Mouse (Mus musculus) hindbrain, embryonic 12.5 days (tissue): Measurements from ENCODE around the gene 4931414P19Rik. TPM values are rescaled to one million over a fixed set of nuclear protein-coding genes. Genes with fewer than 3 reads are reported as not detected.
A peak's percentile ranks its signal among the peaks of the same experiment; 100 is the strongest.

ENCODE experiments used
- ATAC-seq: fragments of 200-750 bp; cut with Nextera tagmentation; 2 replicates; pipeline ENCODE4 v1.8.0; 2017; ENCODE audit warnings: moderate TSS enrichment; ENCODE audit not compliant: low FRiP score
- H3K27ac ChIP-seq: fragments of 300-500 bp; sonication (generic); 2 replicates; pipeline ENCODE4 v1.5.1; 2016; ENCODE audit warnings: mild to moderate bottlenecking
- H3K27me3 ChIP-seq: fragments of 300-500 bp; sonication (generic); 2 replicates; pipeline ENCODE4 v1.6.1; 2016; ENCODE audit warnings: mild to moderate bottlenecking
- H3K36me3 ChIP-seq: fragments of 300-500 bp; sonication (generic); 2 replicates; pipeline ENCODE4 v1.6.1; 2016; ENCODE audit warnings: mild to moderate bottlenecking
- H3K4me1 ChIP-seq: fragments of 300-500 bp; sonication (generic); 2 replicates; pipeline ENCODE4 v1.6.1; 2016
- H3K4me2 ChIP-seq: fragments of 300-500 bp; sonication (generic); replicated peaks from 2 replicates; pipeline ENCODE4 v1.6.1; 2016; ENCODE audit warnings: mild to moderate bottlenecking
- H3K4me3 ChIP-seq: fragments of 300-500 bp; sonication (generic); 2 replicates; pipeline ENCODE4 v1.5.1; 2016; ENCODE audit warnings: mild to moderate bottlenecking
- H3K9ac ChIP-seq: fragments of 300-500 bp; sonication (generic); 2 replicates; pipeline ENCODE4 v1.6.1; 2016; ENCODE audit warnings: mild to moderate bottlenecking, moderate library complexity
- H3K9me3 ChIP-seq: fragments of 300-500 bp; sonication (generic); replicated peaks from 2 replicates; pipeline ENCODE4 v1.6.1; 2016; ENCODE audit warnings: mild to moderate bottlenecking
- WGBS: fragments of 180-500 bp; shearing (Covaris S2); methylation state at CpG from one replicate; pipeline ENCODE4 v1.1.7; 2016; 5-methylcytosine and 5-hydroxymethylcytosine counted together
- microRNA counts: library from miRNA; unstranded; fragments of <30 nt; microRNA quantifications from one replicate; lab custom pipeline; 2017
- microRNA-seq: library from miRNA; unstranded; fragments of <30 nt; microRNA quantifications from one replicate; pipeline ENCODE4, GENCODE M21; 2017
- polyA plus RNA-seq: library from polyadenylated mRNA; unstranded; fragments of >200 nt; fragmentation: Nextera tagmentation; extraction: Ambion mirVana; gene quantifications from 2 replicates; pipeline ENCODE4 v1.2.1, GENCODE M21; 2016

The 4931414P19Rik gene
- polyA plus RNA-seq, 1 experiment from 2014 or later = 8.2 TPM

GRCm38 (mm10) chr14:54560527-54561242 is 45.1 kb downstream of the 4931414P19Rik start:
- ATAC-seq = no peak
- 88% methylated on average over 14 of the region's 14 CpGs for WGBS
- no peaks in the 10 kb centered on the region for H3K27me3 ChIP-seq

GRCm38 (mm10) chr14:54557330-54557729 is 48.5 kb downstream of the 4931414P19Rik start:
- Histone ChIP-seq H3K27me3 (no peaks in the 10 kb centered on the region), H3K36me3 (no peaks in the 10 kb centered on the region), H3K4me1 (peaks cover 8% of the 10 kb centered on the region), H3K27ac (no peak overlapping the region), H3K9ac (no peak overlapping the region), H3K9me3 (no peaks in the 10 kb centered on the region), H3K4me3 (no peak overlapping the region), H3K4me2 (no peak overlapping the region)
- WGBS = 87% methylated on average over 8 of the region's 8 CpGs
- ATAC-seq = no peak

More at GRCm38 (mm10) chr14:54560527-54561242, 45.1 kb downstream of the 4931414P19Rik start:
- H3K27ac ChIP-seq = no peak overlapping the region
- H3K4me3 ChIP-seq = no peak overlapping the region
- no peaks in the 10 kb centered on the region for H3K36me3 ChIP-seq
- H3K9me3 ChIP-seq = no peaks in the 10 kb centered on the region
- H3K4me1 ChIP-seq = no peaks in the 10 kb centered on the region
- no peak overlapping the region for H3K4me2 ChIP-seq
- H3K9ac ChIP-seq = no peak overlapping the region

- H3K27ac ChIP-seq = peak within 1 kb of the TSS; percentile 72
- no peaks in the 10 kb centered on the region for H3K9me3 ChIP-seq
- H3K36me3 ChIP-seq = peaks cover 6% of the 10 kb centered on the region
- peaks cover 8% of the 10 kb centered on the region for H3K4me1 ChIP-seq
- H3K4me2 ChIP-seq = peak within 1 kb of the TSS; percentile 82
- under 1% methylated on average over 76 of the region's 76 CpGs for WGBS
- peak; percentile 92 for ATAC-seq
- no peaks in the 10 kb centered on the region for H3K27me3 ChIP-seq
- H3K9ac ChIP-seq = peak within 1 kb of the TSS; percentile 71
- H3K4me3 ChIP-seq = peak within 1 kb of the TSS; percentile 57
Observed at GRCm38 (mm10) chr14:54553975-54554769, 51.6 kb downstream of the 4931414P19Rik start, which contains the start of gene Haus4. TSS of gene Haus4 (minus strand) at chr14:54554616.

GRCm38 (mm10) chr14:54553454-54553974 is 52.3 kb downstream of the 4931414P19Rik start:
- Histone ChIP-seq H3K27me3 (no peaks in the 10 kb centered on the region), H3K36me3 (peaks cover 12% of the 10 kb centered on the region), H3K4me2 (peak overlapping the region; percentile 82), H3K9me3 (no peaks in the 10 kb centered on the region), H3K27ac (peak overlapping the region; percentile 72), H3K4me1 (peaks cover 8% of the 10 kb centered on the region), H3K4me3 (peak overlapping the region; percentile 57), H3K9ac (peak overlapping the region; percentile 71)
- 5% methylated on average over 21 of the region's 21 CpGs for WGBS
- no peak for ATAC-seq

- ATAC-seq = no peak
- 95% methylated on average over 5 of the region's 5 CpGs for WGBS
- H3K27me3 ChIP-seq = no peaks in the 10 kb centered on the region
- peaks cover 40% of the 10 kb centered on the region for H3K36me3 ChIP-seq
- H3K27ac ChIP-seq = no peak overlapping the region
- H3K4me2 ChIP-seq = no peak overlapping the region
- H3K9ac ChIP-seq = no peak overlapping the region
- no peaks in the 10 kb centered on the region for H3K9me3 ChIP-seq
- no peak overlapping the region for H3K4me3 ChIP-seq
- H3K4me1 ChIP-seq = no peaks in the 10 kb centered on the region
Observed at GRCm38 (mm10) chr14:54544703-54545102, 61.1 kb downstream of the 4931414P19Rik start.

GRCm38 (mm10) chr14:54540771-54541170 is 65.0 kb downstream of the 4931414P19Rik start:
- WGBS = 58% methylated on average over 11 of the region's 11 CpGs
- no peak overlapping the region for H3K4me2 ChIP-seq
- H3K4me3 ChIP-seq = no peak overlapping the region
- H3K27me3 ChIP-seq = no peaks in the 10 kb centered on the region
- H3K9me3 ChIP-seq = no peaks in the 10 kb centered on the region
- H3K9ac ChIP-seq = no peak overlapping the region
- no peak for ATAC-seq
- no peaks in the 10 kb centered on the region for H3K4me1 ChIP-seq
- peaks cover 12% of the 10 kb centered on the region; the same call in 1 of the 2 replicates for H3K36me3 ChIP-seq
- H3K27ac ChIP-seq = no peak overlapping the region

- Histone ChIP-seq H3K4me1 (no peaks in the 10 kb centered on the region), H3K27me3 (no peaks in the 10 kb centered on the region), H3K36me3 (0 out of 2 replicates have a peak, but pooled peaks cover 8% of the 10 kb centered on the region), H3K9ac (no peak overlapping the region), H3K27ac (no peak overlapping the region), H3K9me3 (no peaks in the 10 kb centered on the region), H3K4me2 (no peak overlapping the region), H3K4me3 (no peak overlapping the region)
- 90% methylated on average over 2 of the region's 2 CpGs for WGBS
- no peak for ATAC-seq
Observed at GRCm38 (mm10) chr14:54538580-54538979, 67.2 kb downstream of the 4931414P19Rik start.

MicroRNA genes within 50 kb of the gene (microRNA counts, 519-probe panel; counts per million panel counts)
- microRNA mmu-miR-686 (lab: Ali Mortazavi, UCI) = 470 counts per million, percentile 58 among the panel's probes with 10 or more counts

Small RNAs within 50 kb of the gene (microRNA-seq; reads per million reads assigned to microRNA genes)
- gene Mir686 (not detected), gene Mir6948 (1.1 reads per million)

Other genes starting within 250 kb of the 4931414P19Rik start
- 39.2 and 42.2 TPM in 2 replicates for gene Oxa1l, start 245.2 kb downstream of the 4931414P19Rik start, polyA plus RNA-seq
- 5.1 and 5.2 TPM in 2 replicates for gene Slc7a7, start 188.2 kb downstream of the 4931414P19Rik start, polyA plus RNA-seq
- gene Mrpl52, start 179.1 kb downstream of the 4931414P19Rik start, polyA plus RNA-seq = 239 and 255 TPM in 2 replicates
- gene Mmp14, start 174.4 kb downstream of the 4931414P19Rik start, polyA plus RNA-seq = 113 and 117 TPM in 2 replicates
- gene Lrp10, start 141.9 kb downstream of the 4931414P19Rik start, polyA plus RNA-seq = 34.7 and 36.0 TPM in 2 replicates
- gene Rem2, start 129.9 kb downstream of the 4931414P19Rik start, polyA plus RNA-seq = 39.3 and 46.1 TPM in 2 replicates
- gene Prmt5, start 88.5 kb downstream of the 4931414P19Rik start, polyA plus RNA-seq = 98.8 and 99.3 TPM in 2 replicates
- 32.4 and 37.2 TPM in 2 replicates for gene Haus4, start 51.4 kb downstream of the 4931414P19Rik start, polyA plus RNA-seq
- 37.9 and 40.9 TPM in 2 replicates for gene Ajuba, start 28.4 kb downstream of the 4931414P19Rik start, polyA plus RNA-seq
- 354 and 376 TPM in 2 replicates for gene Psmb5, start 12.0 kb upstream of the 4931414P19Rik start, polyA plus RNA-seq
- not detected in 2 replicates for gene Psmb11, start 15.4 kb upstream of the 4931414P19Rik start, polyA plus RNA-seq
- gene Gm17606, start 35.0 kb upstream of the 4931414P19Rik start, polyA plus RNA-seq = not detected in 2 replicates
- 10.3 and 10.9 TPM in 2 replicates for gene Cdh24, start 35.4 kb upstream of the 4931414P19Rik start, polyA plus RNA-seq
- 83.3 and 86.4 TPM in 2 replicates for gene 1700123O20Rik, start 80.2 kb upstream of the 4931414P19Rik start, polyA plus RNA-seq
- gene Acin1, start 80.9 kb upstream of the 4931414P19Rik start, polyA plus RNA-seq = 158 and 168 TPM in 2 replicates
- 0.16 and 0.21 TPM in 2 replicates for gene Gm29776, start 92.8 kb upstream of the 4931414P19Rik start, polyA plus RNA-seq
- gene Cebpe, start 106.2 kb upstream of the 4931414P19Rik start, polyA plus RNA-seq = 0.31 TPM in 1 of 2 replicates, not detected in the other
- 3.9 and 5.7 TPM in 2 replicates for gene Slc7a8, start 176.0 kb upstream of the 4931414P19Rik start, polyA plus RNA-seq
- not detected in 2 replicates for gene Rnf212b, start 208.1 kb upstream of the 4931414P19Rik start, polyA plus RNA-seq